Mouse (Mus musculus): ENCODE data around the gene Rnf34. TPM values are rescaled to one million over a fixed set of nuclear protein-coding genes. Genes with fewer than 3 reads are reported as not detected.

Rnf34 gene
- 3.7 and 9.5 TPM in 2 replicates for polyA plus RNA-seq (2012; ENCODE audit: low replicate concordance)

DNA sequence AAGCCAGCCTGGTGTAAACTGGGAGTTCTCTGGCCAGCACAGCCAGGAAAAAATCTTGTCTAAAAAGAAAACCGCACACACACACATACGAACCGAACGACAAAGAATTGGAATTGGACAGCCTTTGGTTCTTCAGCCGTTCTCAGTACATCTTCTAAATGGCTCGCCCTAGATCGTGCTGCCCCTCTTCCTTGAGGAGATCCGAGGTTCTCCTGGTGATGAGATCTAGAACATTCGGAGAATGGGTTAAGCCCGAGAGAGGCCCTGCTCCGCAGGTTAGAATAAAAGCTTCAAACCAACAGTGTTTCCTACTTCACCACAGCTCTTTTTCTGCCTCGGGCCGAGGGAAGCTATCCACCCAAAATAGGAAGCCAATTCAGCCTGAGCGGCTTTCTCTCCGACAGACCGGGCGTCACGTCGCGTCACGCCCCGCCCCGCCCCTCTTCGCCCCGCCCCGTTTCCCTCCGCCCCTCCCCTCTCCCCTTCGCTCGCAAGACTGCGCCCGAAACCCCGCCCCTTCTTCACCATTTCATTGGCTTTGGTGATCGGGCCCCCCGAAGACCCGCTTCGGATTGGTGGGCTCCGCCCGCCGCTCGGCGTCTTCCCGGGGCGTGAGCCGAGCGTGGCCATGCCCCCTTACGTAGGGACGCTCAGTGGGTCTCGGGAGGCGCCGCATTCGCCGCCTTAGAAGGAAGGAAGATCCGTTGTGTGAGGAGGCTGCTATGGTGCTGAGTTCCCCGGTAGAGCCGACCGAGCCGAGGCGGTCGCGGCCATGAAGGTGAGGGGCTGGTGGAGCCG lies at the start of gene Rnf34:
Rnf34 (plus strand) TSS at position 528 of the 798 bp plus-strand sequence.

DNA sequence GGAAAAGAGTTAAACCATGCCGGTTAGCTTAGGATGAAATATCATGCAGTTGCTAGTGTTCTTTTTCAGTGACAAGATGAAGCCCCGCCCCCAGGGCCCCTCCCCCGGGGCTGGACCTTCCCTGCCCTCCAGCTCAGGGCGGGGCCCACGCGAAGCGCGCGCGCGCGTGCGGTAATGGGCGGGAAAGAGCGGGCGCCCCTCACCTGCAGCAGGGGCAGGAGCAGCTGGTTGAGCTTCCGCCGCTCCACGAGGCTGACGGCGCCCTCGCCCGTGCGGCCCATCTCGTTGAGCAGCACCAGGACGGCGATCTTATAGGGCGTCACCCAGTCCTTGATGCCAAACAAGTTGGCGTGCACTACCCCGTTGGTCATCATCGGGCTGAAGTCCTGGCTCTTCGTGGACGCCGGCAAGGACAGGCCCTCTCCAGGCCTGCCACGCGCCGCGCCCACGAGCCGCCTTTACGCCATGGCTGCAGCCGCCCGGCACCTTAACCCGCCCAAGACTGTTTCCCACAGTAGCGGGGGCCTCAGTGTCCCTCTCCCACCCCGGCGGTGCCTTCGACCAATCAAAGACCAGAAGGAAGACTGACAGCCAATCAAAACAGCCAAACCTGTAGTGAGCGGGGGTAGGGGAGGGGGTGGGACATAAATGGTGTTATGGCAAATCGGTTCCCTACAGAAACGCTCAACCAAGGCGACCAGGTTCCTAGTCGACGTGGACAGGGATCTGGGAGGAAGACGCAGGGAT lies 28.9 kb upstream of the Rnf34 start, which contains the start of gene Anapc5:
Anapc5 (minus strand) TSS at position 563 of the 747 bp plus-strand sequence.

Other genes with a start within 250 kb of the Rnf34 start
- gene Ift81, start 235.5 kb upstream of the Rnf34 start, polyA plus RNA-seq (2012; ENCODE audit: low replicate concordance) = 0.27 TPM in 1 of 2 replicates, not detected in the other
- 1.3 and 4.6 TPM in 2 replicates for gene P2rx7, start 206.1 kb upstream of the Rnf34 start, polyA plus RNA-seq (2012; ENCODE audit: low replicate concordance)
- gene P2rx4, start 142.5 kb upstream of the Rnf34 start, polyA plus RNA-seq (2012; ENCODE audit: low replicate concordance) = 4.0 and 9.4 TPM in 2 replicates
- gene Camkk2, start 70.6 kb upstream of the Rnf34 start, polyA plus RNA-seq (2012; ENCODE audit: low replicate concordance) = 51.7 and 63.9 TPM in 2 replicates
- 121 and 224 TPM in 2 replicates for gene Anapc5, start 28.7 kb upstream of the Rnf34 start, polyA plus RNA-seq (2012; ENCODE audit: low replicate concordance)
- 79.9 and 112 TPM in 2 replicates for gene Kdm2b, start 139.8 kb downstream of the Rnf34 start, polyA plus RNA-seq (2012; ENCODE audit: low replicate concordance)
- 15.0 and 32.4 TPM in 2 replicates for gene Orai1, start 165.0 kb downstream of the Rnf34 start, polyA plus RNA-seq (2012; ENCODE audit: low replicate concordance)
- not detected in 2 replicates for gene Morn3, start 197.0 kb downstream of the Rnf34 start, polyA plus RNA-seq (2012; ENCODE audit: low replicate concordance)
- gene Tmem120b, start 218.4 kb downstream of the Rnf34 start, polyA plus RNA-seq (2012; ENCODE audit: low replicate concordance) = 29.7 and 32.0 TPM in 2 replicates

Measured in leukemia stem cell, adult 10-12 weeks (primary cell).